Mouse (Mus musculus) liver, embryonic 11.5 days (tissue): ENCODE data around the gene Gm9837. TPM values are rescaled to one million over a fixed set of nuclear protein-coding genes. Genes with fewer than 3 reads are reported as not detected.

Experiments
- ATAC-seq: fragments of 200-750 bp; cut with Nextera tagmentation; replicated peaks from 2 replicates; pipeline ENCODE4 v1.8.0; 2017; ENCODE audit warnings: moderate number of reproducible peaks, mild to moderate bottlenecking, moderate TSS enrichment, moderate library complexity; ENCODE audit not compliant: low FRiP score
- DNase-seq: peaks from one replicate; pipeline ENCODE4 v3.0.0-alpha.2; 2017; ENCODE audit warnings: low spot score
- H3K27ac ChIP-seq: fragments of 300-500 bp; sonication (generic); 2 replicates; pipeline ENCODE4 v1.5.1; 2014; ENCODE audit warnings: mild to moderate bottlenecking, low read depth, low read length, control low read depth
- H3K27me3 ChIP-seq: fragments of 300-500 bp; sonication (generic); replicated peaks from 2 replicates; pipeline ENCODE4 v1.6.1; 2014; ENCODE audit warnings: low read length, mixed read lengths; ENCODE audit not compliant: control insufficient read depth, insufficient read depth
- H3K36me3 ChIP-seq: fragments of 300-500 bp; sonication (generic); 2 replicates; pipeline ENCODE4 v1.6.1; 2014; ENCODE audit warnings: mild to moderate bottlenecking, low read length, moderate library complexity, mixed read lengths; ENCODE audit not compliant: control insufficient read depth, insufficient read depth
- H3K4me1 ChIP-seq: fragments of 300-500 bp; sonication (generic); replicated peaks from 2 replicates; pipeline ENCODE4 v1.6.1; 2014; ENCODE audit warnings: low read length, mixed read lengths; ENCODE audit not compliant: control insufficient read depth, insufficient read depth
- H3K4me2 ChIP-seq: fragments of 300-500 bp; sonication (generic); 2 replicates; pipeline ENCODE4 v1.6.1; 2014; ENCODE audit warnings: mild to moderate bottlenecking, control low read depth, moderate library complexity
- H3K4me3 ChIP-seq: fragments of 300-500 bp; sonication (generic); 2 replicates; pipeline ENCODE4 v1.5.1; 2014; ENCODE audit warnings: low read depth, low read length, control low read depth
- H3K9ac ChIP-seq: fragments of 300-500 bp; sonication (generic); 2 replicates; pipeline ENCODE4 v1.6.1; 2014; ENCODE audit warnings: low read depth, low read length, control low read depth
- H3K9me3 ChIP-seq: fragments of 300-500 bp; sonication (generic); 2 replicates; pipeline ENCODE4 v1.6.1; 2016; ENCODE audit warnings: low read length, inconsistent platforms, mixed read lengths; ENCODE audit not compliant: control insufficient read depth
- WGBS: fragments of 180-500 bp; shearing (Covaris S2); extraction: QIAGEN DNeasy Blood & Tissue Kit; methylation state at CpG from one replicate; pipeline ENCODE4 v1.1.7; 2014; 5-methylcytosine and 5-hydroxymethylcytosine counted together
- polyA plus RNA-seq: library from polyadenylated mRNA; unstranded; fragments of >200 nt; fragmentation: Nextera tagmentation; extraction: Ambion mirVana; gene quantifications from 2 replicates; pipeline ENCODE4 v1.2.1, GENCODE M21; 2014

The Gm9837 gene
- polyA plus RNA-seq, 1 experiment from 2014 or later: not detected

- Histone ChIP-seq H3K27ac (no peak overlapping the region), H3K4me2 (no peak overlapping the region), H3K9ac (no peak overlapping the region), H3K9me3 (no peaks in the 10 kb centered on the region), H3K4me1 (0 out of 2 replicates have a peak, but pooled peaks cover 2% of the 10 kb centered on the region), H3K27me3 (peaks cover 15% of the 10 kb centered on the region), H3K36me3 (no peaks in the 10 kb centered on the region), H3K4me3 (no peak overlapping the region)
- no peak for ATAC-seq
- WGBS: 80% methylated on average over 5 of the region's 5 CpGs
- DNase-seq: no peak
These were observed 17.2 kb downstream of the Gm9837 start for GRCm38 (mm10) chr11:53453031-53453430.

DNA sequence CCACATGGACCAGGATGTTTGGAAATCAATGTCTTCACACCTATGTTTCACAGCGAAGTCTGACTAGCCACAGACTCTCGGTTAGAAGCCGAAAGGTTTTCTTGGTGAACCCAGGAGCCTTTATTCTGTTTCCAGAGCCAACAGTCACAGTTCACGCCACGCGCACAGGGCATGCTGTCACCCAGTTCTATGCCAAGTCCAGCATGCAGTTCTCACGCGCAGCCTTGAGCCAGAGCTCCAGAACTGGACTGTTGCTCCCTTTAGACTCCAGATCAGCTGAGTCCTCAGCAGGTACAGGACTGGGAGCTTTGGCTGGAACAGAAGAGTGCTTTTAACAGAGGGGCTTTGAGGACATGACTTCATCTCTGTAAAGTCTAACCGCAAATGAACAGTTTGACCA is 17.9 kb downstream of the Gm9837 start:
- Histone ChIP-seq H3K4me1 (0 out of 2 replicates have a peak, but pooled peaks cover 2% of the 10 kb centered on the region), H3K27ac (no peak overlapping the region), H3K9me3 (no peaks in the 10 kb centered on the region), H3K27me3 (peaks cover 9% of the 10 kb centered on the region), H3K9ac (no peak overlapping the region), H3K4me3 (no peak overlapping the region), H3K36me3 (no peaks in the 10 kb centered on the region), H3K4me2 (no peak overlapping the region)
- ATAC-seq (no peak), DNase-seq (no peak)
- 95% methylated on average over 9 of the region's 9 CpGs for WGBS

- 0 out of 2 replicates have a peak, but pooled peaks cover 2% of the 10 kb centered on the region for H3K4me1 ChIP-seq
- WGBS: 66% methylated on average over 2 of the region's 2 CpGs
- no peak overlapping the region for H3K9ac ChIP-seq
- H3K36me3 ChIP-seq: no peaks in the 10 kb centered on the region
- H3K4me3 ChIP-seq: no peak overlapping the region
- no peak overlapping the region for H3K27ac ChIP-seq
- H3K27me3 ChIP-seq: peaks cover 4% of the 10 kb centered on the region
- H3K4me2 ChIP-seq: no peak overlapping the region
- ATAC-seq: no peak
- no peak for DNase-seq
- no peaks in the 10 kb centered on the region for H3K9me3 ChIP-seq
These were observed 18.9 kb downstream of the Gm9837 start for GRCm38 (mm10) chr11:53451361-53451760.

DNA sequence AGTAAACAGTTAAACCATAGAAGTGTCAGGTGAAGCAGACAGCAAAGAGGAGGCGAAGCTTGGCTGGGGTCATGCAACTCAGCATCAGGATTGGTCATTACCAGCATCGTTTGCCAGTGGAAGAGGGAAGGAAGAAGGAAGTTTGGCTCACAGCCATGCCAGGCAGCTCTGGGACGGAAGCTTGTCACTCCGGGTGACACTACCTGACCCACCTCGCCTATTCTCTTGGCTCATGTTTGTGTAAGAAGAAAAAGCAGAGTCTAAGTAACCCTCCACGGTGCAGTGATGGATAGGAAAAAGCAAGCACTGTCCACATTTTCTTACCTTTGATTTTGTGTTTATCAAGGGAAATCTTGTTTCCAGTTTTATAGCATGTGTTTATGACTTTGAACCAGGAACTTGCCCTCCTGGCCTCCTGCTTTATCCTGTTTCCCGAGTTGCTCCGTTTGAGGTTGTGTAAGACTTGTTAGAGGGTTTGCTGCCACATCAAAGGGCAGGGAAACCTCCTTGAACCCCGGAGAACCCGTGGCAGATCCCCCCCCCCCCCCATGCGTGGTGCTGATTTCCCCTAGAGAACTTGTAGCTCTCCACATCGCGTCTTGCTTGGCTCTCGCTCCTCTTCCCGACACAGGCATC is 20.1 kb downstream of the Gm9837 start:
- Histone ChIP-seq H3K4me3 (no peak overlapping the region), H3K27ac (no peak overlapping the region), H3K9me3 (no peaks in the 10 kb centered on the region), H3K27me3 (peaks cover 4% of the 10 kb centered on the region), H3K36me3 (no peaks in the 10 kb centered on the region), H3K4me2 (no peak overlapping the region), H3K4me1 (peaks cover 4% of the 10 kb centered on the region; the same call in 1 of the 2 replicates), H3K9ac (no peak overlapping the region)
- ATAC-seq: no peak
- no peak for DNase-seq
- 36% methylated on average over 15 of the region's 15 CpGs for WGBS

- no peak for ATAC-seq
- Histone ChIP-seq H3K36me3 (no peaks in the 10 kb centered on the region), H3K27ac (no peak overlapping the region), H3K9me3 (no peaks in the 10 kb centered on the region), H3K4me3 (no peak overlapping the region), H3K4me2 (no peak overlapping the region), H3K9ac (no peak overlapping the region), H3K27me3 (peaks cover 4% of the 10 kb centered on the region), H3K4me1 (peaks cover 6% of the 10 kb centered on the region; the same call in 1 of the 2 replicates)
- 71% methylated on average over 1 of the region's 1 CpGs for WGBS
- DNase-seq: no peak
These were observed 21.8 kb downstream of the Gm9837 start for GRCm38 (mm10) chr11:53448529-53448928.

- Histone ChIP-seq H3K4me2 (no peak overlapping the region), H3K9ac (no peak overlapping the region), H3K4me1 (peaks cover 7% of the 10 kb centered on the region; the same call in 1 of the 2 replicates), H3K36me3 (no peaks in the 10 kb centered on the region), H3K27me3 (peaks cover 4% of the 10 kb centered on the region), H3K27ac (no peak overlapping the region), H3K9me3 (no peaks in the 10 kb centered on the region), H3K4me3 (no peak overlapping the region)
- no peak for ATAC-seq
- no peak for DNase-seq
- WGBS: 90% methylated on average over 8 of the region's 8 CpGs
These were observed 22.3 kb downstream of the Gm9837 start for GRCm38 (mm10) chr11:53447996-53448395.

DNA sequence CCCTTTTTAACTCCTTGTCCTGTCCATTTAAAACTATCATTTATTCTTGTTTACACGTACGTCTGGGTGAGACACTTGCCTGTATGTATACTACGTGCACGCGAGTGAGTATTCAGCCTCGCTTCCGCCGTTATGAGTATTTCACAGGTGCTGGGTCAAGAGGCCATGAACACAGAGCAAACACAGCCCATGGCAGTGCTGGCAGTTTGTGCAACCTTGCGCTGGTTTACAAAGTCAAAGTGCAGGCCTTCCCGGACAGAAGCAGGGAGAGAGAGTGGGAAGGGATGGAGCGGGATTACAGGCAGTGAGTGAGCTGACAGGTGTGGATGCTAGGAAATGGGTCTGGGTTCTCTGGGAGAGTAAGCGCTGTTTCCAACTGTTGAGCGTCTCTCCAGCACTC is 24.1 kb downstream of the Gm9837 start:
- no peak overlapping the region for H3K4me2 ChIP-seq
- no peak overlapping the region for H3K9ac ChIP-seq
- peaks cover 19% of the 10 kb centered on the region for H3K4me1 ChIP-seq
- WGBS: 78% methylated on average over 13 of the region's 13 CpGs
- peaks cover 4% of the 10 kb centered on the region for H3K27me3 ChIP-seq
- peak overlapping the region; percentile 17 for H3K27ac ChIP-seq
- 0 out of 2 replicates have a peak, but pooled peaks have one; percentile 20 for ATAC-seq
- H3K9me3 ChIP-seq: no peaks in the 10 kb centered on the region
- no peak for DNase-seq
- no peaks in the 10 kb centered on the region for H3K36me3 ChIP-seq
- H3K4me3 ChIP-seq: no peak overlapping the region

GRCm38 (mm10) chr11:53445562-53445961 is 24.7 kb downstream of the Gm9837 start:
- Histone ChIP-seq H3K4me3 (no peak overlapping the region), H3K9me3 (no peaks in the 10 kb centered on the region), H3K4me2 (no peak overlapping the region), H3K4me1 (peaks cover 19% of the 10 kb centered on the region), H3K9ac (no peak overlapping the region), H3K36me3 (no peaks in the 10 kb centered on the region), H3K27me3 (peaks cover 4% of the 10 kb centered on the region), H3K27ac (peak overlapping the region; percentile 16)
- 52% methylated on average over 13 of the region's 13 CpGs for WGBS
- DNase-seq (no peak), ATAC-seq (no peak)

- ATAC-seq: peak; percentile 59; the same call in 1 of the 2 replicates
- 30% methylated on average over 6 of the region's 6 CpGs for WGBS
- no peaks in the 10 kb centered on the region for H3K9me3 ChIP-seq
These were observed 26.4 kb downstream of the Gm9837 start for GRCm38 (mm10) chr11:53443861-53444260.

More at GRCm38 (mm10) chr11:53443861-53444260, 26.4 kb downstream of the Gm9837 start:
- H3K4me3 ChIP-seq: no peak overlapping the region
- no peak overlapping the region for H3K4me2 ChIP-seq
- no peak overlapping the region for H3K27ac ChIP-seq
- peaks cover 17% of the 10 kb centered on the region for H3K4me1 ChIP-seq
- no peak for DNase-seq
- H3K36me3 ChIP-seq: no peaks in the 10 kb centered on the region
- no peaks in the 10 kb centered on the region for H3K27me3 ChIP-seq
- no peak overlapping the region for H3K9ac ChIP-seq
